Mouse (Mus musculus) forebrain, embryonic 11.5 days (tissue): Measurements from ENCODE around the gene Mrtfa. TPM values are rescaled to one million over a fixed set of nuclear protein-coding genes. Genes with fewer than 3 reads are reported as not detected.

Experiments
- ATAC-seq: fragments of 200-750 bp; cut with Nextera tagmentation; replicated peaks from 2 replicates; pipeline ENCODE4 v1.8.0; 2017; ENCODE audit warnings: moderate TSS enrichment; ENCODE audit not compliant: low FRiP score
- DNase-seq: peaks from one replicate; pipeline ENCODE4 v3.0.0-alpha.2; 2017; ENCODE audit warnings: low spot score
- H3K27ac ChIP-seq: fragments of 300-500 bp; sonication (generic); 2 replicates; pipeline ENCODE4 v1.5.1; 2014; ENCODE audit warnings: low read depth, low read length
- H3K27me3 ChIP-seq: fragments of 300-500 bp; sonication (generic); 2 replicates; pipeline ENCODE4 v1.6.1; 2014; ENCODE audit warnings: mild to moderate bottlenecking, low read length, mixed read lengths; ENCODE audit not compliant: control insufficient read depth, insufficient read depth
- H3K36me3 ChIP-seq: fragments of 300-500 bp; sonication (generic); 2 replicates; pipeline ENCODE4 v1.6.1; 2014; ENCODE audit warnings: mild to moderate bottlenecking, low read length, moderate library complexity, mixed read lengths; ENCODE audit not compliant: control insufficient read depth, insufficient read depth
- H3K4me1 ChIP-seq: fragments of 300-500 bp; sonication (generic); replicated peaks from 2 replicates; pipeline ENCODE4 v1.6.1; 2014; ENCODE audit warnings: low read length, mixed read lengths; ENCODE audit not compliant: control insufficient read depth, insufficient read depth
- H3K4me2 ChIP-seq: fragments of 300-500 bp; sonication (generic); 2 replicates; pipeline ENCODE4 v1.6.1; 2014; ENCODE audit warnings: low read depth, mild to moderate bottlenecking, low read length, moderate library complexity, mixed read lengths; ENCODE audit not compliant: severe bottlenecking
- H3K4me3 ChIP-seq: fragments of 300-500 bp; sonication (generic); 2 replicates; pipeline ENCODE4 v1.5.1; 2014; ENCODE audit warnings: low read depth, low read length
- H3K9ac ChIP-seq: fragments of 300-500 bp; sonication (generic); 2 replicates; pipeline ENCODE4 v1.6.1; 2014; ENCODE audit warnings: low read length
- H3K9me3 ChIP-seq: fragments of 300-500 bp; sonication (generic); 2 replicates; pipeline ENCODE4 v1.6.1; 2016; ENCODE audit warnings: low read length, mixed read lengths; ENCODE audit not compliant: control insufficient read depth
- WGBS: fragments of 180-500 bp; shearing (Covaris S2); extraction: QIAGEN DNeasy Blood & Tissue Kit; methylation state at CpG from one replicate; pipeline ENCODE4 v1.1.7; 2014; 5-methylcytosine and 5-hydroxymethylcytosine counted together
- polyA plus RNA-seq: library from polyadenylated mRNA; unstranded; fragments of >200 nt; fragmentation: Nextera tagmentation; extraction: Ambion mirVana; gene quantifications from 2 replicates; pipeline ENCODE4 v1.2.1, GENCODE M21; 2014

The Mrtfa gene
- polyA plus RNA-seq, 1 experiment from 2014 or later, result 30.5 TPM

DNA sequence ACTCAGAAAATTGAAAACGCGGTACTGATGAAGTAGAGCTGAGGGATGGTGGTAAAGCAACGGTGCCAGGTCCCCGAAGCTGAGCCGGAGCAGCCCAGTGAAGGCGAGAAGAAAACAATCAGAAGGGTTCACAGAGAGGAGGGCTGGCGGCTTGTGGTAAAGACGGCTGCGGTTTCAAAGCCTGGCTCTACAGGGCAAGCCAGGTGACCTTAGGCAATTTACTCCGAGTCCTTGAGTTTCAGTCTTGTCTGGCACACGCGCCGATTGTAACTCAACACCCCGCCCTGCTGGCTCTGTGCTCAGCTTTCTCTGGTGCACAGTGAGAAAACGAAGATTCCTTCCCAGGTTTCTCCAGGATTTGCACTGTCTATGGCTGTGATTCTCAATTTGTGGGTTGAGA lies 22.4 kb upstream of the Mrtfa start:
- no peak overlapping the region for H3K9ac ChIP-seq
- no peaks in the 10 kb centered on the region for H3K27me3 ChIP-seq
- no peak for ATAC-seq
- no peaks in the 10 kb centered on the region for H3K9me3 ChIP-seq
- H3K36me3 ChIP-seq, result no peaks in the 10 kb centered on the region
- 0 out of 2 replicates have a peak, but pooled peaks cover 2% of the 10 kb centered on the region for H3K4me1 ChIP-seq
- 68% methylated on average over 15 of the region's 15 CpGs for WGBS
- no peak overlapping the region for H3K4me2 ChIP-seq
- DNase-seq, result no peak
- H3K4me3 ChIP-seq, result no peak overlapping the region
- H3K27ac ChIP-seq, result no peak overlapping the region

DNA sequence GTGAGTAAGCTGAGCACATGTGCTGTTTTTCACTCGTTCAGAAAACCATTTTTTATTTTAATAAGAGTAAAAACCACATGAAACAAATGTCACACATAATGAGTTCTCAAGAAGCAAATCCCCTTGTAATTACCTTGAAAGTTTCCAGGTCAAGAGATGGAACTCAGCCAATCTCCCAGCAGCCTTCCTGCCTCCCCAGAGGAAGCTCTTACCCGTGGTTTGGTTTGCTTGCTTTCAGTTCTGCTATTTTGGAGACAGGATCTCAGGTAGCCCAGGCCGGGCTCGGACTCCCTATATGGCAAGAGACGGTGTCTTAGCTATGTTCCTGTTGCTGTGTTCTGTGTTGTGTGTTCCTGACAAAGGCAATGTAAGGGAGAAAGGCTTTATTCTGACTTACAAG lies 19.9 kb upstream of the Mrtfa start:
- 76% methylated on average over 5 of the region's 5 CpGs for WGBS
- no peaks in the 10 kb centered on the region for H3K9me3 ChIP-seq
- no peak overlapping the region for H3K4me2 ChIP-seq
- no peak overlapping the region for H3K9ac ChIP-seq
- H3K27ac ChIP-seq, result no peak overlapping the region
- no peaks in the 10 kb centered on the region for H3K27me3 ChIP-seq
- no peak for ATAC-seq
- H3K4me1 ChIP-seq, result 0 out of 2 replicates have a peak, but pooled peaks cover 2% of the 10 kb centered on the region
- DNase-seq, result no peak
- H3K36me3 ChIP-seq, result no peaks in the 10 kb centered on the region
- H3K4me3 ChIP-seq, result no peak overlapping the region

- Histone ChIP-seq H3K4me2 (no peak overlapping the region), H3K27me3 (no peaks in the 10 kb centered on the region), H3K27ac (no peak overlapping the region), H3K9me3 (no peaks in the 10 kb centered on the region), H3K36me3 (no peaks in the 10 kb centered on the region), H3K9ac (no peak overlapping the region), H3K4me3 (no peak overlapping the region), H3K4me1 (no peaks in the 10 kb centered on the region)
- DNase-seq (no peak), ATAC-seq (no peak)
- 95% methylated on average over 5 of the region's 5 CpGs for WGBS
Measured at GRCm38 (mm10) chr15:81202462-81202861, 11.9 kb upstream of the Mrtfa start.

DNA sequence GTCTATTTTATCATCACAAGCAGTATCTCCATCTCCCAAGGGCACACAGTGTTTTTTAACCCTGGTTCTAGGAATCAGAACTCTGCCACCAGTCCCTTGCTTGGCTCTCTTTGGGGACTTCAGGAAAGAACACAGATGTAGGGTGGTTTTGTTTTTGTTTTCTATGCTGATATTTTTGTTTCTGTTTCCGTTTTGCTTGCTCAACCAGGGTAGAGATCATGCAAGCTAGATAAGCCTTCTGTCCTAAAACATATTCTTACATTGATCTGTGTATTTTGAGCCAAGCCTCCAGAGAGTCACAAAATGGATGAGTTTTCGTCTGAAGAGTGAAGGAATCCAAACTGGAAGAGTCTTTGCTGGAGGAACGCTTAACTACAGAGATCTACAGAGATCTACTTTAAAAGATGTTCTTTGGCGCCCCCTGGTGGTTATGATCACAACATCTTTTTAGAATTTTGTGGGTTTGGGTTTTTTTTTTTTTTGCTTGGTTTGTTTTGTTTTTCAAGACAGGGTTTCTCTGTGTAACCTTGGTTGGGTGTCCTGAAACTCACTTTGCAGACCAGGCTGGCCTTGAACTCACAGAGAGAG lies 8.9 kb upstream of the Mrtfa start:
- Histone ChIP-seq H3K9me3 (no peaks in the 10 kb centered on the region), H3K4me1 (no peaks in the 10 kb centered on the region), H3K4me3 (no peak overlapping the region), H3K36me3 (no peaks in the 10 kb centered on the region), H3K27ac (no peak overlapping the region), H3K4me2 (no peak overlapping the region), H3K27me3 (no peaks in the 10 kb centered on the region), H3K9ac (no peak overlapping the region)
- WGBS, result 25% methylated on average over 4 of the region's 4 CpGs
- DNase-seq, result peak; percentile 76
- ATAC-seq, result no peak

GRCm38 (mm10) chr15:81198447-81198846 lies 7.9 kb upstream of the Mrtfa start:
- H3K4me1 ChIP-seq, result no peaks in the 10 kb centered on the region
- no peaks in the 10 kb centered on the region for H3K9me3 ChIP-seq
- H3K4me2 ChIP-seq, result no peak overlapping the region
- H3K4me3 ChIP-seq, result no peak overlapping the region
- no peak for ATAC-seq
- H3K27ac ChIP-seq, result no peak overlapping the region
- no peaks in the 10 kb centered on the region for H3K27me3 ChIP-seq
- DNase-seq, result no peak
- no peak overlapping the region for H3K9ac ChIP-seq
- no peaks in the 10 kb centered on the region for H3K36me3 ChIP-seq
- WGBS, result 97% methylated on average over 5 of the region's 5 CpGs

- H3K4me2 ChIP-seq, result no peak overlapping the region
- no peaks in the 10 kb centered on the region for H3K36me3 ChIP-seq
- H3K4me1 ChIP-seq, result no peaks in the 10 kb centered on the region
- ATAC-seq (no peak), DNase-seq (no peak)
- no peaks in the 10 kb centered on the region for H3K9me3 ChIP-seq
- no peak overlapping the region for H3K9ac ChIP-seq
- no peak overlapping the region for H3K27ac ChIP-seq
- H3K27me3 ChIP-seq, result no peaks in the 10 kb centered on the region
- WGBS, result 89% methylated on average over 10 of the region's 10 CpGs
- H3K4me3 ChIP-seq, result no peak overlapping the region
Measured at GRCm38 (mm10) chr15:81197197-81197596, 6.6 kb upstream of the Mrtfa start.

DNA sequence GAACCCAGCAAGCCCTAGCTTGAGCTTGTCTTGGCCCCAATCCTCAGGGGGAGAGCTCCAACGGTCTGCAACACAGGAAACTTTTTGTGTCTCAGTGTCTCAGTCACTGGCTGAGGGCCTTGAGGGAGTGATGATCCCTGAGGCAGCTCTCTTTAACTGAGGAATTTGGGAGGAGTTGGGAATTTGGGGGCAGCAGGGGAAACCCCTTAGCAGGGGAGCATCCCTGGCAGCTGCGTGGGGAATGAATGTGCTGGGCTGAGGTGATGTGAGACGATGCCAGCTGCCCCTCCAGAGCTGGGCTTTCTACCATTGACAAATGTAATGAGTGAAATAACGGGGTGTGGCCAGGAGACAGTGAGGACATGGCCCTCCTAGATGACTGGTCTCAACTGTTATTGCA lies 4.9 kb upstream of the Mrtfa start:
- Histone ChIP-seq H3K9ac (no peak overlapping the region), H3K4me3 (no peak overlapping the region), H3K4me1 (no peaks in the 10 kb centered on the region), H3K27ac (no peak overlapping the region), H3K27me3 (no peaks in the 10 kb centered on the region), H3K36me3 (no peaks in the 10 kb centered on the region), H3K9me3 (no peaks in the 10 kb centered on the region), H3K4me2 (no peak overlapping the region)
- DNase-seq (no peak), ATAC-seq (no peak)
- WGBS, result 70% methylated on average over 4 of the region's 4 CpGs

DNA sequence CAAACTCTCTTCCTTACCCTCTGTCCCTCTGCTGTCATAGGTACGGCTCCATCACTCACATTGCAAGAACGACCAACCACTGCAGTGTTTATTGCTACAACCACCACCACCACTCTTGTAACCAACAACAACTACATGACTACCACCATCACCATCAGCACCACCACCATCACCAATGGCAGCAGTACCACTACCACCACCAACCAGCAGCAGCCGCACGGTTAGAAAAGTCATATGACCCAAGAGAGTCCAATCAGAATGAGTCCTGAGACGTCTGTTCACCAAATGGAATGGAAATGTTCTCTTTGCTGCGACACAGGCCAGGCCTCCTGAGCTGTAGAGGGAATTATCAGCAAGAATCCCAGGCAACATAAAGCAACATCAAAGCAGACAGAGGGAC lies 4.2 kb upstream of the Mrtfa start:
- no peak overlapping the region for H3K27ac ChIP-seq
- no peak overlapping the region for H3K9ac ChIP-seq
- DNase-seq (no peak), ATAC-seq (no peak)
- no peaks in the 10 kb centered on the region for H3K36me3 ChIP-seq
- no peak overlapping the region for H3K4me3 ChIP-seq
- H3K4me2 ChIP-seq, result no peak overlapping the region
- H3K9me3 ChIP-seq, result no peaks in the 10 kb centered on the region
- no peaks in the 10 kb centered on the region for H3K4me1 ChIP-seq
- no peaks in the 10 kb centered on the region for H3K27me3 ChIP-seq
- WGBS, result 90% methylated on average over 6 of the region's 6 CpGs

- H3K4me3 ChIP-seq, result no peak overlapping the region
- H3K4me1 ChIP-seq, result no peaks in the 10 kb centered on the region; the same call in 1 of the 2 replicates
- 94% methylated on average over 8 of the region's 8 CpGs for WGBS
- H3K27ac ChIP-seq, result no peak overlapping the region
- H3K9me3 ChIP-seq, result no peaks in the 10 kb centered on the region
- H3K36me3 ChIP-seq, result no peaks in the 10 kb centered on the region
- no peak for DNase-seq
- ATAC-seq, result no peak
- H3K9ac ChIP-seq, result no peak overlapping the region
- no peaks in the 10 kb centered on the region for H3K27me3 ChIP-seq
- no peak overlapping the region for H3K4me2 ChIP-seq
Measured at GRCm38 (mm10) chr15:81192858-81193257, 2.3 kb upstream of the Mrtfa start.
